Mouse (Mus musculus) heart, adult 2 months (tissue): ENCODE data around the gene Myh7.

Experiments used
- CTCF ChIP-seq: fragments of 200-600 bp; IDR thresholded peaks from 2 replicates; pipeline ENCODE4 v1.8.1; 2022; ENCODE audit warnings: antibody characterized with exemption, mild to moderate bottlenecking, moderate library complexity
- EP300 ChIP-seq: fragments of 200-500 bp; IDR thresholded peaks from 2 replicates; pipeline ENCODE4 v1.6.1; 2011; ENCODE audit warnings: low read depth, low read length, control low read depth; ENCODE audit not compliant: insufficient read depth
- POLR2A ChIP-seq: fragments of 200-500 bp; IDR thresholded peaks from 2 replicates; pipeline ENCODE4 v1.6.1; 2011; ENCODE audit warnings: mild to moderate bottlenecking, low read depth, low read length, control low read depth; ENCODE audit not compliant: insufficient read depth

DNA sequence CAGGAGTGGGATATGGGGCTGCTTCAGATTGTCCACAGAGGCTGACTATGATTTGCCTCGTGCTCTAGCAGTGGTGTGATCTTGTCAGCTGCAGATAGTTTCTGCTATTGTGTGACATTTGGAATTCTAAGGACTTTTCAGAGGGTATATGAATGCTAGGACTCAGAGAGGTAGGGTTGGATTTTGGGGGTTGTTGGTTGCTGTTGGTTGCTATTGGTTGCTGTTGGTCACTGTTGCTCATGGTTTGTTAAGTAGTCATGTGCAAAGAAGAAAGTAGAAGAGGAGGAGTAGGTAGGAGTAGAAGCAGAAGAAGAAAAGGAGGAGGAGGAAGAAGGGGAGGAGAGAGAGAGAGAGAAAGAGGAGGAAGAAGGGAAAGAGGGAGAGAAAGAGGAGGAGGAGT is 17.8 kb downstream of the Myh7 start, which contains the start of gene Gm17428:
- TF ChIP-seq POLR2A (no peak), EP300 (no peak), CTCF (no peak)
